Mouse (Mus musculus) G1E (cell line): Measurements from ENCODE around the gene Coro7. TPM values are rescaled to one million over a fixed set of nuclear protein-coding genes. Genes with fewer than 3 reads are reported as not detected.

Source experiments
- ATAC-seq: 2 replicates; pipeline ENCODE4 v1.8.0; 2016; ENCODE audit warnings: mild to moderate bottlenecking; ENCODE audit not compliant: insufficient number of reproducible peaks, poor library complexity, low FRiP score, severe bottlenecking; ENCODE audit errors: extremely low read depth
- DNase-seq: peaks from one replicate; pipeline ENCODE4 v3.0.0; 2012; ENCODE audit warnings: low spot score
- H3K27me3 ChIP-seq: 2 replicates; pipeline ENCODE4 v1.6.1; 2012; ENCODE audit warnings: mild to moderate bottlenecking, low read length, inconsistent platforms; ENCODE audit not compliant: insufficient read depth
- H3K36me3 ChIP-seq: replicated peaks from 2 replicates; pipeline ENCODE3; 2012; ENCODE audit warnings: mild to moderate bottlenecking, inconsistent platforms
- H3K4me1 ChIP-seq: 2 replicates; pipeline ENCODE4 v1.6.1; 2012; ENCODE audit warnings: low read depth, low read length, inconsistent platforms, mixed read lengths; ENCODE audit not compliant: insufficient read depth
- H3K4me3 ChIP-seq: 2 replicates; pipeline ENCODE4 v1.5.1; 2012; ENCODE audit warnings: low read depth, mild to moderate bottlenecking, inconsistent platforms, low read length, moderate library complexity, mixed read lengths
- H3K9me3 ChIP-seq: replicated peaks from 2 replicates; pipeline ENCODE4 v1.6.1; 2012; ENCODE audit warnings: inconsistent platforms
- CTCF ChIP-seq: IDR thresholded peaks from 2 replicates; pipeline ENCODE4 v1.5.1; 2012; ENCODE audit warnings: low read depth, low read length, inconsistent platforms, mixed read lengths
- GATA1 ChIP-seq: IDR thresholded peaks from 2 replicates; pipeline ENCODE4 v1.6.1; 2012; ENCODE audit warnings: borderline replicate concordance, low read length, inconsistent platforms, mixed read lengths
- GATA2 ChIP-seq: IDR thresholded peaks from 2 replicates; pipeline ENCODE4 v1.6.1; 2012; ENCODE audit warnings: low read depth, low read length, inconsistent platforms, borderline replicate concordance
- POLR2AphosphoS5 ChIP-seq: IDR thresholded peaks from 2 replicates; pipeline ENCODE4 v1.6.1; 2012; ENCODE audit warnings: low read depth, low read length, inconsistent platforms; ENCODE audit not compliant: insufficient replicate concordance
- TAL1 ChIP-seq: conservative IDR thresholded peaks from 2 replicates; pipeline ENCODE4 v1.6.1; 2012; ENCODE audit warnings: low read depth, low read length, inconsistent platforms, mixed read lengths
- polyA plus RNA-seq: library from polyadenylated mRNA; stranded (reverse); fragments of >175 nt; gene quantifications from 2 replicates; pipeline ENCODE4 v1.2.3, GENCODE M21; 2012
- total RNA-seq, 2 experiments: library from RNA; stranded (forward) in 1 of 2; stranded (reverse) in 1 of 2; fragments of 200-1000 nt in 1 of 2; fragments of >200 nt in 1 of 2; fragmentation: Nextera tagmentation in 1 of 2; gene quantifications; 2 replicates each; pipeline ENCODE4 v1.2.3; 2014 to 2017

Gene Coro7
- total and polyA plus RNA-seq, 3 experiments = 34.8 to 205 (median 94.3) TPM

DNA sequence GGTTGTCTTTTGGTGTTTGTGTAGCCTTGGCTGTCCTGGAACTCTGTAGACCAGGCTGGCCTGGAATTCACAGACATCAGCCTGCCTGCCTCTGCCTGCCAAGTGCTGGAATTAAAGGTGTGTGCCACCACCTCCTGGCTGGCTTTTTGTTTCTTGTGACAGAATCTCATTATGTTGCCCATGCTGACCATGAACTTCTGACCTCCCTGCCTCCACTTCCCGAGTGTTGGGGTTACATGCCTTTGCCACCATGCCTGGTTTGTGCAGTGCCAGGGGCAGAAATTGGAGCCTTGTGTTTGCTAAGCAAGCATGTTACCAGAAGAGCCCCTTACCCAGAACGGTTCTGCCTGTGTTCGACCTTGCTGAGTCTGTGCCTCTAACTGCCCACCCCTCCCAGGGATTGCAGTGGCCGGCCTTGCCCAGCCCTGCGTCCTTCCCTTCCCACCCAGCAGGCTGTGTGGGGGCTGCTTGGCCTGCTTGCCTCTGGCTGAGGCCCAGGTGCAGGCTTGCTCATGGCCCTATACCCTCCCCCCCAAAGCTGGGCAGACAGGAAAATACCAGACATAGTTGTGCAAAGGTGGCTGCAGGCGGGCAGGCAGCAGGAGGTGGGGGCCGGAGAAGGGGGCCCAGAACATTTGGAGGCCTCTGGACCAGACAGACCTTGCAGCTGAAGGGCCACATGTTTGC lies 76.7 kb downstream of the Coro7 start:
- TF ChIP-seq TAL1 = no peak
- TF ChIP-seq GATA1 = no peak
- no peak for TF ChIP-seq GATA2
- TF ChIP-seq POLR2AphosphoS5 = no peak
- TF ChIP-seq CTCF = no peak
- no peak for ATAC-seq
- no peak for DNase-seq
- Histone ChIP-seq H3K4me1 (peaks cover 20% of the 10 kb centered on the region), H3K9me3 (no peaks in the 10 kb centered on the region), H3K27me3 (peaks cover 85% of the 10 kb centered on the region), H3K36me3 (no peaks in the 10 kb centered on the region), H3K4me3 (no peak overlapping the region)

- H3K4me1 ChIP-seq = peaks cover 15% of the 10 kb centered on the region
- DNase-seq (no peak), ATAC-seq (no peak)
- no peak for TF ChIP-seq GATA2
- no peak for TF ChIP-seq CTCF
- no peak for TF ChIP-seq POLR2AphosphoS5
- H3K9me3 ChIP-seq = no peaks in the 10 kb centered on the region
- peaks cover 89% of the 10 kb centered on the region for H3K27me3 ChIP-seq
- H3K4me3 ChIP-seq = no peak overlapping the region
- H3K36me3 ChIP-seq = no peaks in the 10 kb centered on the region
These were observed 77.4 kb downstream of the Coro7 start for GRCm38 (mm10) chr16:4602189-4602588.

DNA sequence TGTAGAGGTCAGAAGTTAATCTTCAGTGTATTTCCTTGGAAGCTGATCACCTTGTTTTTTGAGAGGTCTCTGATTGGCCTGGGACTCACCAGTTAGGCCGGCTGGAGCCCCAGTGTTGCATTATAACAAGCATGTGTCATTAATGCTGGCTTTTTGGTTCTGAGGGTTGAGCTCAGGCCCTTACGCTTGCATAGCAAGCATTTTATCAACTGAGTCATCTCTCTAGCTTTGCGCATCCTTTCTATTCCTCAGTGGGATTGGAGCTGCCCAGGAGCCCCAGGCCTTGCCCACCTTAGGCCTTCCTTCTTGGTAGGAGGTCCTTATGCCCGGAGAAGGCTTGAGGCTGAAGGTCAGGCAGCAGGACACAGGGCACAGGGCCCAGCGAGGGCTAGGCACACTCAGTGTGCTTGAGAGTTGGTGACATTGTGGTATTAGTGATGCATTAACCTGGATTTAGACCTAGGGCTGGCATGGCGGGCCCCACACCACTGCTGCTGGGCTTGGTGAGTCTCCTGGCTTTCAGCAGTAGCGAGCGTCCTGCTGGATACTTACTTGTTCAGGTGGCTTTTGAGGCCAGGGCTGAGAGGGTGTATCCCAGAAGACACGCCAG lies 78.8 kb downstream of the Coro7 start:
- ATAC-seq = no peak

GRCm38 (mm10) chr16:4599616-4600015 lies 80.0 kb downstream of the Coro7 start:
- Histone ChIP-seq H3K27me3 (peaks cover 89% of the 10 kb centered on the region), H3K4me3 (no peak overlapping the region), H3K4me1 (peaks cover 24% of the 10 kb centered on the region), H3K9me3 (no peaks in the 10 kb centered on the region), H3K36me3 (no peaks in the 10 kb centered on the region)
- TF ChIP-seq POLR2AphosphoS5 (no peak), GATA1 (no peak), GATA2 (no peak), CTCF (no peak), TAL1 (no peak)
- DNase-seq (no peak), ATAC-seq (no peak)

More for the DNA sequence above, 78.8 kb downstream of the Coro7 start:
- DNase-seq = no peak
- peaks cover 17% of the 10 kb centered on the region for H3K4me1 ChIP-seq
- no peaks in the 10 kb centered on the region for H3K36me3 ChIP-seq
- TF ChIP-seq POLR2AphosphoS5 = no peak
- TF ChIP-seq CTCF = no peak
- TF ChIP-seq TAL1 = no peak
- TF ChIP-seq GATA2 = no peak
- H3K4me3 ChIP-seq = no peak overlapping the region
- peaks cover 89% of the 10 kb centered on the region for H3K27me3 ChIP-seq
- no peaks in the 10 kb centered on the region for H3K9me3 ChIP-seq

DNA sequence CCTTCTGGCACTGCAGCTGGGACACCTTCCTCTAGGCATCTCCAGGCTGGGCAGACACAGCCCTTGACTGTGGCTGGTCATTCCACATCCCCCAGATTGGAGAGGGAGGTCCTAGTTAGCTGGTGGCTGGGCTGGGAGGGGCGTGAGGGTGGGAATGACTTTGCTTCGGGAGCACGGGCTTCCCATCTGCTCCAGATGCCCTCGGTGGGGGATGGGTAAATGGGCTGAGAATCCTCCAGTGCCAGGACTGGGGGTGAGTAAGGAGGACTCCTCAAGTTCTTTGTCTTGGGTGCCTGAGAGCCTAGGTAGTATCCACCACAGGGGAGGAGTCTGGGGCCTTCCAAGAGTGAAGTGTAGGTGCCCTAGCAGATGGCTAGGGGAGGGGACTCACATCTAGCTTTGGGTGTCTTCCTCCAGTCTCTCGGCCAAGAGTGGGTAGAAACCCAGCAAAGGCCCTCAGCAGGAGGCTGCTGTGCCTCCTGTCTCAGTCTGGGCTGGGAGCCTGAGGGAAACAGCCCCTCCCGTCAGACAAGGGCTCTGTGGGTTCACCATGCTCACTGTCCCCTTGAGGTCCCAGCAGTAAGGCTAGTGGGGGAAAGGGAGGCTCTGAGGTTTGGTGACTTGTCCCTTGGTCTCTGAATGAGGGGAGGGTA lies 80.6 kb downstream of the Coro7 start:
- H3K4me1 ChIP-seq = peaks cover 23% of the 10 kb centered on the region
- H3K36me3 ChIP-seq = no peaks in the 10 kb centered on the region

GRCm38 (mm10) chr16:4598041-4598440 lies 81.5 kb downstream of the Coro7 start:
- DNase-seq (no peak), ATAC-seq (no peak)
- no peak overlapping the region for H3K4me3 ChIP-seq
- peaks cover 86% of the 10 kb centered on the region for H3K27me3 ChIP-seq
- no peak for TF ChIP-seq TAL1
- no peak for TF ChIP-seq GATA2
- no peak for TF ChIP-seq CTCF
- no peak for TF ChIP-seq POLR2AphosphoS5
- no peak for TF ChIP-seq GATA1
- H3K4me1 ChIP-seq = peaks cover 27% of the 10 kb centered on the region
- no peaks in the 10 kb centered on the region for H3K9me3 ChIP-seq
- no peaks in the 10 kb centered on the region for H3K36me3 ChIP-seq

More for the DNA sequence above, 80.6 kb downstream of the Coro7 start:
- peaks cover 86% of the 10 kb centered on the region for H3K27me3 ChIP-seq
- DNase-seq = no peak
- no peak for TF ChIP-seq POLR2AphosphoS5
- TF ChIP-seq GATA1 = no peak
- TF ChIP-seq CTCF = no peak
- TF ChIP-seq TAL1 = no peak
- ATAC-seq = no peak
- H3K9me3 ChIP-seq = no peaks in the 10 kb centered on the region
- no peak overlapping the region for H3K4me3 ChIP-seq
